Mouse (Mus musculus) forebrain, embryonic 13.5 days (tissue): Measurements from ENCODE around the gene Gm10300. TPM values are rescaled to one million over a fixed set of nuclear protein-coding genes. Genes with fewer than 3 reads are reported as not detected.
A peak's percentile ranks its signal among the peaks of the same experiment; 100 is the strongest.

ENCODE experiments used
- ATAC-seq: fragments of 200-750 bp; cut with Nextera tagmentation; 2 replicates; pipeline ENCODE4 v1.8.0; 2017
- H3K27ac ChIP-seq: fragments of 300-500 bp; sonication (generic); 2 replicates; pipeline ENCODE4 v1.5.1; 2015; ENCODE audit warnings: inconsistent platforms, mild to moderate bottlenecking, moderate library complexity
- H3K27me3 ChIP-seq: fragments of 300-500 bp; sonication (generic); 2 replicates; pipeline ENCODE4 v1.6.1; 2015; ENCODE audit warnings: mild to moderate bottlenecking, inconsistent platforms
- H3K36me3 ChIP-seq: fragments of 300-500 bp; sonication (generic); 2 replicates; pipeline ENCODE4 v1.6.1; 2015; ENCODE audit warnings: mild to moderate bottlenecking, inconsistent platforms; ENCODE audit not compliant: poor library complexity, severe bottlenecking
- H3K4me1 ChIP-seq: fragments of 300-500 bp; sonication (generic); 2 replicates; pipeline ENCODE4 v1.6.1; 2015; ENCODE audit warnings: inconsistent platforms
- H3K4me2 ChIP-seq: fragments of 300-500 bp; sonication (generic); 2 replicates; pipeline ENCODE4 v1.6.1; 2015; ENCODE audit warnings: inconsistent platforms, mild to moderate bottlenecking, moderate library complexity
- H3K4me3 ChIP-seq: fragments of 300-500 bp; sonication (generic); 2 replicates; pipeline ENCODE4 v1.5.1; 2015; ENCODE audit warnings: mild to moderate bottlenecking, inconsistent platforms
- H3K9ac ChIP-seq: fragments of 300-500 bp; sonication (generic); 2 replicates; pipeline ENCODE4 v1.6.1; 2015; ENCODE audit warnings: mild to moderate bottlenecking, inconsistent platforms
- H3K9me3 ChIP-seq: fragments of 300-500 bp; sonication (generic); replicated peaks from 2 replicates; pipeline ENCODE4 v1.6.1; 2016; ENCODE audit warnings: inconsistent platforms
- WGBS: fragments of 180-500 bp; shearing (Covaris S2); methylation state at CpG from one replicate; pipeline ENCODE4 v1.1.7; 2015; 5-methylcytosine and 5-hydroxymethylcytosine counted together
- polyA plus RNA-seq: library from polyadenylated mRNA; unstranded; fragments of >200 nt; fragmentation: Nextera tagmentation; extraction: Ambion mirVana; gene quantifications from 2 replicates; pipeline ENCODE4 v1.2.1, GENCODE M21; 2015

The Gm10300 gene
- polyA plus RNA-seq, 1 experiment from 2014 or later, result not detected

DNA sequence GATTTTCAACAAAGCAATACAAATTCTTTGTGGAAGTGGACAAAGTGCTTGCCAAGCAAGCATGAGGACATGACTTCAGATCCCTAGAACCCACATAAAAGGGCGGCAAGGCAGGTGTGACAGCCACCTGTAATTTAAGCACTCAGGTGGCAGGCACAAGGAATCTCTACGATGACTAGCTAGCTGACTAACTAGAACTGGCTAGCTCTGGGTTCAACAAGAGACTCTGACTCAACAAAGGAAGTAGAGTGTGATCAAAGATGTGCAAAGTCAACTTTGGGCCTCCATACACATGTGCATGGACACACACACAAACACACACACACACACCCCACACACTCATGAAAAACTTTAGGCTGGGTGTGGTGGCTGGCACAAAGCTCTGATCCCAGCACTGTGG, 35.0 kb upstream of the Gm10300 start:
- no peaks in the 10 kb centered on the region for H3K36me3 ChIP-seq
- ATAC-seq, result no peak
- no peak overlapping the region for H3K4me3 ChIP-seq
- no peak overlapping the region for H3K4me2 ChIP-seq
- WGBS, result 92% methylated on average over 2 of the region's 2 CpGs
- no peaks in the 10 kb centered on the region for H3K9me3 ChIP-seq
- peaks cover 8% of the 10 kb centered on the region for H3K27me3 ChIP-seq
- no peak overlapping the region; the same call in 1 of the 2 replicates for H3K27ac ChIP-seq
- peaks cover 42% of the 10 kb centered on the region for H3K4me1 ChIP-seq
- no peak overlapping the region for H3K9ac ChIP-seq

DNA sequence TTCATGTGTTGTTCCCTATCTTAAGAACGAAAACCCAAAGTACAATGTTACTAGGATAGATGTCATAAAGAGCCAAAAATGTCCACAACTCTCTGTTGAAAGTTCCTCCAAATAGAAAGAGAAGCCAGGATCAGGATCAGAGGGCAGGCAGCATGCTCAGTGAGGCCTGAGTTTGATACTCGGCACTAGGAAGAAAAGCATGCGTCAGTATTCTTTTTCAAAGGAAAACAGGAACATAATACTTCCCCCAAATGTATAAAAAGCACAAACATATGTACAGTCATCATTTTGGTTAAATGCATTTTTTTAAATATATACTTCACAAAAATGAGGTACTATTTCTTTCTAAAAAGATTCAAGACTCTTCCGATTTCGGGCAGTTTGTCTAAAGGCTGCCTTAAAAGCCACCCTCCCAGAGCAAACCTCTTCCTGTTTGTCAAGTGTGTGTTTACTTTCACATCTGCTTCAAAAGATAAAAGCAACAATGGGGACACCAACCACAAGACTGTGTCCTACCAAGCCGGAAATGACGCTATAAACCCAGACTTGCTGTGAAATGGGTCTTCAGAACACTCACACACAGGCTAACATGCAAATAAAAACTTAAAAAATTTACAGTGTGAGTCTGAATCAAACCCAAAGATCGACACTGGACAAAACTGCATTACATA, 34.4 kb upstream of the Gm10300 start:
- Histone ChIP-seq H3K4me3 (no peak overlapping the region), H3K9ac (no peak overlapping the region), H3K27ac (no peak overlapping the region; the same call in 1 of the 2 replicates), H3K9me3 (no peaks in the 10 kb centered on the region), H3K36me3 (no peaks in the 10 kb centered on the region), H3K4me1 (peaks cover 42% of the 10 kb centered on the region), H3K4me2 (no peak overlapping the region), H3K27me3 (peaks cover 8% of the 10 kb centered on the region)
- WGBS, result 90% methylated on average over 8 of the region's 8 CpGs
- ATAC-seq, result no peak

DNA sequence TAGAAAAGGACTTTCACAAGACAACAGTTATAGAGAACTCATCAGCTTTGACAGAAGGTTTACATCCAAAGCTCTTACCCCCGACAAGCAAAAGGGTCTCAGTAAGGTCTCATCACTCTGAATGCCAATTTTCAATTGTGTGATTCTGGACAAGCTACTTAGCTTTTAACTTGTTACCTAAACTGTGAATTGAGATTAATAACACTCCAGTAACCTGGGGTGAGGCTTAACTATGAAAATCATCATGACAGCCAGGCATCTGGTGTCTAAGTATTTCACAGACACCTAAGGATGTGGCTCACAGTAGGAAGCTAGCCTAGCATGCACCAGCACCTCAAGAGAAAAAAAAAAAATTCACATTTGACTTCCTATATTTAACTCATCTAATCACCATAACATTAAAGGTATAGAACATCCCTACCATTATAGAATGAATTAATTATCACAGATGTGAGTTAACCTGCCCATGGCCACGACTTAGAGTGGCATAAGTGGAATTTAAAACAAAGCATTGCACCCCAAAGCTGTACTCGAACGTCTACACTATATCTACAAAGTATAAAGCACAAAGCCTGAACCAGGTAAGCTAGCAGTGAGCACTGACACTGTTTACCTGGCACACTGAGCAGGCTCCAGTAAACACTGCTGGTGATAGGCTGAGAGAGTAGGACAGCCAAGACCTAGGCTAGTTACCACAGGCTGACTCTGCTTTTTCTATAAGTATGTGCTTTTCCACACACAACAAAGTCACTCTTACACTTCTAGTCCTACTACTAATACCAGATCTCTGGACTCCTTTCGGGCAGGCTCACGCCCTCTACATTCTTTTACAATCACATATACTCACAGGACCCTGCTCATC, 32.8 kb upstream of the Gm10300 start:
- Histone ChIP-seq H3K4me3 (no peak overlapping the region), H3K36me3 (no peaks in the 10 kb centered on the region), H3K27me3 (peaks cover 8% of the 10 kb centered on the region), H3K9me3 (no peaks in the 10 kb centered on the region), H3K27ac (no peak overlapping the region), H3K4me2 (no peak overlapping the region), H3K9ac (no peak overlapping the region), H3K4me1 (peaks cover 41% of the 10 kb centered on the region)
- 73% methylated on average over 6 of the region's 6 CpGs for WGBS
- ATAC-seq, result no peak

DNA sequence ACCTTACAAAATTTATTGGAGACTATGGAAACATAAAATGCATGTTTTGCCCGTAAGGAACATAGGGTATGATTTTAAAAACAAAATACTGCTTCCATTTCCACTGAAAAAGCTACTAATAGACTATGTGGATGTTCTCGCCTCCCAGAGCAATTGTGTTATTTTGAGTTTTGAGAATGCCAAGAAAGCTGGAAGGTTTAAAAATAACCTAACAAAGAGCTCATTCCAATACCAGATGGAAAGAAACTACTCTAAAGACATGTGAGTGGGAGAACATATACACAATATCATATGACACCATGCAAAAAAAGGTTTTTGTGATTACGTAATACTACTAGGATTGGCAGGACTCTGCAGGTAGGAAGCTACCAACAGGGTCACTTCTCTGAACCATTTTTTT, 30.8 kb upstream of the Gm10300 start:
- Histone ChIP-seq H3K27ac (no peak overlapping the region), H3K9ac (no peak overlapping the region), H3K4me1 (peaks cover 40% of the 10 kb centered on the region), H3K4me2 (no peak overlapping the region), H3K9me3 (no peaks in the 10 kb centered on the region), H3K27me3 (peaks cover 6% of the 10 kb centered on the region; the same call in 1 of the 2 replicates), H3K36me3 (no peaks in the 10 kb centered on the region), H3K4me3 (no peak overlapping the region)
- ATAC-seq, result no peak
- 92% methylated on average over 3 of the region's 3 CpGs for WGBS

DNA sequence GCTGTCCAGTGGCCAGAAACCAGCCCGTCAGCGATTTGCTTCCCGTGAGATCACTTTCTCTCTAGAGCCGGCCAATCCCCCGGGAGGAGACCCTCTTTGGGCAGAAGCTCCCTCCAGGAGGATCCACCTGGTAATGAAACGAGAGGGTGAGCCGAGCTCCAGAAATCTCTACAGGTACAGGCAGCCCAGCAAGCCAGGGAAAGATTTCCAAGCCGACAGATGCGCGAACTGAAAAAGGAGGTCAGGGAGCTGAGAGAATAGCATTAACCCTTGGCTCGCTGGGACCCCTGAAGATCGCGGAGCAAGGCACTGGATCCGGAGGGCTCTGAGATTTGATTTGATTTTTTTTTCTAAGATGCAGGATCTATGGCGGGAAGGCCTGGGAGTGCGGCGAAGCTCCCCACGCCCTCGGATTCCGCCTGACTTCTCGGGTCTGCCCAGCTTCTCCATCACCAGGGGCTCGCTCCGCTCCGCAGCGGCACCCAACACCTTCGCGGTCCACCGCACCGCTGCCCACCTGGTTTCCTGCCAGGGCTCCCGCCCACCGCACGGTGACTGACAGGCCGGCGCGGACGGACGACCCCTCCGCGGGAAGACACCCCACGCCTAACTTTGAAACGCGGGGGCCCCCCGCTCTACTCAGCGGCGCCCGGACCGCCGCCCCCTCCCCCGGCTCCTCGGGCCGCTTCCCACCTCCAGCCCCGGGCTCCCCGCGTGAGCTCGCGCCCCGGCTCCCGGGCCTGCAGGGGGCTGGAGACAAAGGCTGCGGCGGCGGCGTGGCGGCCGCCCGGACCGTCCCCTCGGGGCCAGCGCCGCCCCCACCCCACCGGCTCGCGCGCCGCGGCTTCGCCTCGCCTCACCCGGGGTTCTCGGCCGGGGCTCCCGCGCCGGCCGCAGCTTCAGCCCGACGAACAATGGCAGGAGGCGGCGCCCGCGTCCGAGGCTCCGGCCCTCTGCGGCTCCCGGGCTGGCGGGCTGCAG, 26.2 kb upstream of the Gm10300 start:
- Histone ChIP-seq H3K9ac (peak overlapping the region; percentile 95), H3K36me3 (no peaks in the 10 kb centered on the region), H3K27me3 (peaks cover 25% of the 10 kb centered on the region), H3K4me1 (peaks cover 34% of the 10 kb centered on the region), H3K4me3 (peak overlapping the region; percentile 97), H3K9me3 (no peaks in the 10 kb centered on the region), H3K27ac (peak overlapping the region; percentile 96), H3K4me2 (peak overlapping the region; percentile 83)
- peak; percentile 15 for ATAC-seq
- under 1% methylated on average over 82 of the region's 95 CpGs for WGBS

DNA sequence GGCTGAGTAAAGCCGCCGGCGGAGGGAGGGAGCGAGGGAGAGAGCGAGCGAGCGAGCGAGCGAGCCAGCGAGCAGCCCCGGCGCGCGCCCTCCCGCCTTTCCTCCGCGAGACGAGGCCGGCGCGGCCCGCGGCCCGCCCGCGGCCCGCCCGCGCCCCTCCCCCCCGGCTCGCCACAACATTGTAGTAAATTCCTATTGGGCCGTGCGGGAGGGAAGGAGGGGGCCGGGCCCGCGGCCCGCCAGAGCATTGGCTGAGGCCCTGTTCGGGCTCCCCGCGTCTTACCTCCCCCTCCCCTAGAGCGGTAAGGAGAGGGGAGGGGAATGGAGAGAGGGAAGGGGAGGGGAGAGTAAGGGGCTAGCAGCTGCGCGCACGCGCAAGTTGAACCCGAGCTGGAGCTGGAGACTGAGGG, 25.5 kb upstream of the Gm10300 start:
- Histone ChIP-seq H3K27me3 (peaks cover 28% of the 10 kb centered on the region), H3K9ac (peak overlapping the region; percentile 95), H3K27ac (peak overlapping the region; percentile 96), H3K4me1 (peaks cover 34% of the 10 kb centered on the region), H3K36me3 (no peaks in the 10 kb centered on the region), H3K4me2 (peak overlapping the region; percentile 83), H3K4me3 (peak overlapping the region; percentile 97), H3K9me3 (no peaks in the 10 kb centered on the region)
- peak; percentile 99 for ATAC-seq
- WGBS, result 1% methylated on average over 25 of the region's 46 CpGs

DNA sequence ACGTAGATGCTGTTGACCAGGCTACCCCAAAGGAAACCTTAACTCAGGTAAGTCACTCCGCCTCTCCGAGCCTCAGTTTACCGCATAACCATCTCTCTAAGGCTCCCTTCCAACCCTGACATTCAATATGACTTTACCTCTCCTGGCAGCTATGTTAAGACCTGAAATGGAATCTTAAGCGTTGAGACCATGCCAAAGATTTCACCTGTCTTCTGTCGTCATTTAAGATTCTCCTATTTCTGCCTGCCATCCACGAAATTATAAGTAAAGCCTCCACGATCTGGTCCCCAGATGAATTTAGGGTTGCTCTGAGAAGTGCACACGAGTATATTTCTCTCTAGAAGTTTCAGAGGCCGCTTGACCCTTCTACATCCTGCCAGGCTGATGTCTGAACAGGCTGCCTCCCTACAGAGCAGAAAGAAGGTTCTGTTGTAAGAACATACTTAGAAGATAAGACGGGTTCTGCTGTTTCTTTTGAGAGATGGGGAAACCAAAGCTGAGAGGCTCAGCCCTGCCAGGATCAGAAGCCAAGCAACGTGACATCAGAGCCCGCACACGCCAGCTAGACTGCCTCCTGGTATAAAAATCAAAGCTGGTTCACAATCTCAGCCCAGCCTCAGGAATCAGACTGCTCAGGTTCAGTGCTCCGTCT, 24.8 kb upstream of the Gm10300 start:
- Histone ChIP-seq H3K4me1 (peaks cover 29% of the 10 kb centered on the region), H3K27me3 (peaks cover 28% of the 10 kb centered on the region), H3K36me3 (no peaks in the 10 kb centered on the region), H3K9ac (no peak overlapping the region; the same call in 1 of the 2 replicates), H3K27ac (no peak overlapping the region), H3K9me3 (no peaks in the 10 kb centered on the region), H3K4me3 (peak overlapping the region; percentile 97), H3K4me2 (peak overlapping the region; percentile 83)
- ATAC-seq, result no peak
- 8% methylated on average over 15 of the region's 15 CpGs for WGBS

DNA sequence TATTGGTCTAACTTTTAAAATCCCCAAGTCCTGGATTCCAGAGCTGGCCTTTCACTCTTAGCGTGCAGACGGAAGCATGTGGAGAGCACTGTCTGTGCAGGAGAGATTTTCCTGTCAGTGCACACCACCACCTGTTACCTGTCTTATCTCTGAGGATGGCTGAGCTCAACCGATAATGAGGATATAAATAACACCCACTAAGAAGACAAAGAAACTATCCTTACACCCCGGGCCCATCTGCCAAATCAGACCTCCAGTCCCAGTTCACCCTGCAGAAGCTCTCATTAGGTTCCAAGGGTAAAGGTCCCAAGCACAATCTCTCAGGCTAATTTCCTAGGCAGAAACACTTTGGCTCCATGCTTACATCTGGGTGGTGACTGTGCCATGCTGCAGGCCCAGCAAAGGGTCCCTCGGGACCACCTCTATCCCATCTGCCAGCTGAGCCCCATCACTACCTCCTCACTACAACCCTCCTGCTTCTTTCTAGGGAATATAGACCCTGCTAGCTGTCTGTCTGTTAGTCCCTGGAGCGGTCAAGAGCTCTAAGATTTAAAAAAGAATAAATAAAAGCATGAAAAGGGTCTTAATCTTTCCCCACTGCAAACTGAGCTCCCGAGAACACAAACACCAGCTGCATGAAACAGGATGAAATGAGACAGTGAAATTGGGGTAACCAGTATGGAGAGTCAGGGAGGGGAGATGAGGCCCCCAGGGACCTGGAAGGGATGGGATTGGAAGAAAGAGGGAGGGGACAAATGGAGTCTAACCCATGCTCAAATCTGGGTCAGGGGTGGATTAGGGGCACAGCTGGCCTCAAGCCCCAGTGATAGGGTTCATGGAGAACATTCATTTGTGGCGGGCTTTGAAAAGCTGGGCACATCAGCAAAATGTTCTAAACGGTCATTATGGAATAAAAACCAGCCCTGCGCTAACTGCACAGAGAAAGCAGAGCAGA, 22.9 kb upstream of the Gm10300 start:
- no peak overlapping the region for H3K4me2 ChIP-seq
- peaks cover 22% of the 10 kb centered on the region for H3K4me1 ChIP-seq
- H3K4me3 ChIP-seq, result no peak overlapping the region
- H3K9me3 ChIP-seq, result no peaks in the 10 kb centered on the region
- peaks cover 28% of the 10 kb centered on the region for H3K27me3 ChIP-seq
- H3K27ac ChIP-seq, result no peak overlapping the region
- H3K36me3 ChIP-seq, result no peaks in the 10 kb centered on the region
- no peak for ATAC-seq
- H3K9ac ChIP-seq, result no peak overlapping the region
- 72% methylated on average over 10 of the region's 10 CpGs for WGBS

DNA sequence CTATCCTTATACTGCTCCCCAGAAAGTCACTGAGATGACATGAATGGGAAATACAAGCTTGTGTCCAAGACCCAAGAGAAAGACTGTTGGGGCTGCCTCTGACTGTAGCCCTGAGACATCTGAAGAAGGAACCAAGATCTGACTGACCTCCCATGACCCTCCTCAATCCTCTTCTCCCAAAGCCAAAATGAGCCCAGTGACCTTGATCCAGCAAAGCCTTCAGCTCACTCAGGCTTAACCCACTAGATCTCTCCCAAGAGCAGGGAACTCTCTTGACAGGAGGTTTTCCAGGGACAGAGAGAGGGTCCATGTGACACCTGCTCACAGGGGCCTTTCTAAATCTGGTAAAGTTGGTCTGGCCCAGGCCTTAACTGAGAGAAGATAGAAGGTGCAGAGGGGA, 17.2 kb upstream of the Gm10300 start:
- H3K4me2 ChIP-seq, result no peak overlapping the region
- no peaks in the 10 kb centered on the region for H3K36me3 ChIP-seq
- no peak overlapping the region for H3K27ac ChIP-seq
- H3K9me3 ChIP-seq, result no peaks in the 10 kb centered on the region
- no peak overlapping the region for H3K4me3 ChIP-seq
- no peak overlapping the region for H3K9ac ChIP-seq
- no peak for ATAC-seq
- peaks cover 15% of the 10 kb centered on the region for H3K27me3 ChIP-seq
- H3K4me1 ChIP-seq, result no peaks in the 10 kb centered on the region

DNA sequence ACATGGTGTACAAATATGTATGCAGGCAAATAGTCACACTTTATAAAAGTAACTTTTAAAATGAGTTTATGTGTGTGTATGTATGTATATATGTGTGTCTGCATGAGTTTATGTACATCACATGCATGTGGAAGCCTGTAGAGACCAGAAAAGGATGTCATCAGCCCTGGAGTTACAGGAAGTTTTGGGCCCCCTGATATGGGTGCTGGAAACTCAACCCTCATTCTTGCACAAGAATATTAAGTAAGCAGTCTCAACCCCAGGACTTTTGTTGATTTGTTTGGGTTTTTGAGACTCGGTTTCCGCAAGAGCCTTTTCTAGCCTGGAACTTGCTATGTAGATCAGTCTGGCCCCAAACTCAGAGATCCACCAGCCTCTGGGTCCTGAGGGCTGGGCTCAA, 15.0 kb upstream of the Gm10300 start:
- Histone ChIP-seq H3K27me3 (peaks cover 10% of the 10 kb centered on the region; the same call in 1 of the 2 replicates), H3K4me2 (no peak overlapping the region), H3K4me3 (no peak overlapping the region), H3K27ac (no peak overlapping the region), H3K9ac (no peak overlapping the region), H3K36me3 (no peaks in the 10 kb centered on the region), H3K9me3 (no peaks in the 10 kb centered on the region), H3K4me1 (no peaks in the 10 kb centered on the region)
- 90% methylated on average over 2 of the region's 2 CpGs for WGBS
- ATAC-seq, result no peak
